Mouse (Mus musculus) CH12.LX (cell line): ENCODE measurements around the gene Acvr2b. TPM values are rescaled to one million over a fixed set of nuclear protein-coding genes. Genes with fewer than 3 reads are reported as not detected.

ENCODE experiments used
- DNase-seq: peaks from one replicate; pipeline ENCODE4 v3.0.0-alpha.2; 2013; ENCODE audit errors: extremely low read depth
- H3K27ac ChIP-seq: 2 replicates; pipeline ENCODE4 v1.5.1; 2012; ENCODE audit warnings: low read depth, mild to moderate bottlenecking, control low read depth, moderate library complexity; ENCODE audit not compliant: insufficient read depth
- H3K27me3 ChIP-seq: replicated peaks from 2 replicates; pipeline ENCODE3; 2012; ENCODE audit warnings: inconsistent platforms
- H3K36me3 ChIP-seq, 2 experiments: replicated peaks in 1 of 2; 2 replicates each; pipeline versions ENCODE3 to v1.6.1; 2012; ENCODE audit warnings: inconsistent platforms in 1 of 2, low read length in 1 of 2, mild to moderate bottlenecking in 1 of 2, mixed read lengths in 1 of 2, moderate library complexity in 1 of 2; ENCODE audit not compliant: control insufficient read depth in 1 of 2, insufficient read depth in 1 of 2
- H3K4me1 ChIP-seq, 2 experiments: 2 replicates each; pipeline ENCODE4 v1.6.1; 2012; ENCODE audit warnings: inconsistent platforms in 1 of 2, moderate library complexity in 1 of 2; ENCODE audit not compliant: insufficient read depth in 2 of 2, control insufficient read depth in 1 of 2
- H3K4me2 ChIP-seq: 2 replicates; pipeline ENCODE4 v1.6.1; 2012; ENCODE audit warnings: low read depth, mild to moderate bottlenecking, control low read depth; ENCODE audit not compliant: poor library complexity, insufficient read depth, severe bottlenecking
- H3K4me3 ChIP-seq, 3 experiments: fragments of 150-350 bp in 1 of 3; sonication (generic) in 1 of 3; replicated peaks in 1 of 3; 2 replicates each; pipeline versions ENCODE3 to v1.5.1; 2011 to 2012; ENCODE audit warnings: low read depth in 2 of 3, low read length in 2 of 3, mild to moderate bottlenecking in 2 of 3, moderate library complexity in 2 of 3, control low read depth in 1 of 3, improper control_type of control experiment in 1 of 3, inconsistent platforms in 1 of 3, mixed read lengths in 1 of 3; ENCODE audit not compliant: poor library complexity in 1 of 3
- H3K79me2 ChIP-seq: replicated peaks from 2 replicates; pipeline ENCODE4 v1.6.1; 2012; ENCODE audit warnings: mild to moderate bottlenecking, moderate library complexity; ENCODE audit not compliant: control insufficient read depth, poor library complexity, insufficient read depth, severe bottlenecking; ENCODE audit errors: extremely low read depth
- H3K9ac ChIP-seq: 2 replicates; pipeline ENCODE4 v1.6.1; 2012; ENCODE audit warnings: low read depth, mild to moderate bottlenecking, control low read depth, moderate library complexity; ENCODE audit not compliant: insufficient read depth
- H3K9me3 ChIP-seq: replicated peaks from 2 replicates; pipeline ENCODE3; 2012; ENCODE audit warnings: low read length, inconsistent platforms, mixed read lengths
- CHD1 ChIP-seq: IDR thresholded peaks from 2 replicates; pipeline ENCODE4 v1.6.1; 2012; ENCODE audit warnings: low read depth, low read length, improper control_type of control experiment, inconsistent platforms
- CHD2 ChIP-seq: IDR thresholded peaks from 2 replicates; pipeline ENCODE4 v1.6.1; 2011; ENCODE audit warnings: low read length, improper control_type of control experiment
- CTCF ChIP-seq, 2 experiments: IDR thresholded peaks in 1 of 2; conservative IDR thresholded peaks in 1 of 2; 2 replicates each; pipeline ENCODE4 v1.5.1; 2011 to 2012; ENCODE audit warnings: low read depth in 2 of 2, low read length in 2 of 2, improper control_type of control experiment in 1 of 2, inconsistent platforms in 1 of 2, mild to moderate bottlenecking in 1 of 2, moderate library complexity in 1 of 2
- E2F4 ChIP-seq: IDR thresholded peaks from 2 replicates; pipeline ENCODE4 v1.6.1; 2011; ENCODE audit warnings: low read depth, low read length, improper control_type of control experiment; ENCODE audit not compliant: insufficient replicate concordance
- ELF1 ChIP-seq: IDR thresholded peaks from 2 replicates; pipeline ENCODE4 v1.6.1; 2014; ENCODE audit warnings: low read depth, mild to moderate bottlenecking, inconsistent platforms, low read length, improper control_type of control experiment
- EP300 ChIP-seq: IDR thresholded peaks from 2 replicates; pipeline ENCODE4 v1.6.1; 2011; ENCODE audit warnings: low read length, improper control_type of control experiment
- ETS1 ChIP-seq: conservative IDR thresholded peaks from 2 replicates; pipeline ENCODE4 v1.6.1; 2012; ENCODE audit warnings: low read depth, mild to moderate bottlenecking, inconsistent platforms, low read length, improper control_type of control experiment, moderate library complexity
- JUN ChIP-seq: IDR thresholded peaks from 2 replicates; pipeline ENCODE4 v1.6.1; 2011; ENCODE audit warnings: low read depth, mild to moderate bottlenecking, low read length, improper control_type of control experiment, moderate library complexity; ENCODE audit not compliant: insufficient read depth
- JUND ChIP-seq: conservative IDR thresholded peaks from 2 replicates; pipeline ENCODE4 v1.6.1; 2011; ENCODE audit warnings: low read depth, low read length, improper control_type of control experiment
- KAT2A ChIP-seq: IDR thresholded peaks from 2 replicates; pipeline ENCODE4 v1.6.1; 2012; ENCODE audit warnings: low read length, improper control_type of control experiment, inconsistent platforms; ENCODE audit not compliant: insufficient replicate concordance
- MAFK ChIP-seq: IDR thresholded peaks from 2 replicates; pipeline ENCODE4 v1.6.1; 2011; ENCODE audit warnings: low read length, improper control_type of control experiment; ENCODE audit not compliant: insufficient replicate concordance
- MEF2A ChIP-seq: IDR thresholded peaks from 2 replicates; pipeline ENCODE4 v1.6.1; 2014; ENCODE audit warnings: low read depth, mild to moderate bottlenecking, inconsistent platforms, low read length, improper control_type of control experiment, borderline replicate concordance
- MXI1 ChIP-seq: IDR thresholded peaks from 2 replicates; pipeline ENCODE4 v1.6.1; 2011; ENCODE audit warnings: mild to moderate bottlenecking, low read depth, low read length, improper control_type of control experiment
- MYC ChIP-seq: IDR thresholded peaks from 2 replicates; pipeline ENCODE4 v1.6.1; 2011; ENCODE audit warnings: low read depth, mild to moderate bottlenecking, improper control_type of control experiment, low read length
- NELFE ChIP-seq: IDR thresholded peaks from 2 replicates; pipeline ENCODE4 v1.6.1; 2011; ENCODE audit warnings: low read depth, low read length, improper control_type of control experiment
- NRF1 ChIP-seq: IDR thresholded peaks from 2 replicates; pipeline ENCODE4 v1.6.1; 2014; ENCODE audit warnings: low read depth, mild to moderate bottlenecking, inconsistent platforms, low read length, improper control_type of control experiment, moderate library complexity
- PAX5 ChIP-seq: IDR thresholded peaks from 2 replicates; pipeline ENCODE4 v1.6.1; 2012; ENCODE audit warnings: low read length, inconsistent platforms, mixed read lengths
- POLR2A ChIP-seq: IDR thresholded peaks from 2 replicates; pipeline ENCODE4 v1.6.1; 2011; ENCODE audit warnings: low read depth, mild to moderate bottlenecking, improper control_type of control experiment, low read length
- RCOR1 ChIP-seq: conservative IDR thresholded peaks from 2 replicates; pipeline ENCODE4 v1.6.1; 2012; ENCODE audit warnings: low read depth, mild to moderate bottlenecking, inconsistent platforms, low read length, improper control_type of control experiment
- SIN3A ChIP-seq: IDR thresholded peaks from 2 replicates; pipeline ENCODE4 v1.6.1; 2012; ENCODE audit warnings: low read length, improper control_type of control experiment, inconsistent platforms
- SMC3 ChIP-seq: IDR thresholded peaks from 2 replicates; pipeline ENCODE4 v1.6.1; 2011; ENCODE audit warnings: low read depth, low read length, improper control_type of control experiment
- TBP ChIP-seq: conservative IDR thresholded peaks from 2 replicates; pipeline ENCODE4 v1.6.1; 2011; ENCODE audit warnings: low read depth, low read length, improper control_type of control experiment
- TCF12 ChIP-seq: IDR thresholded peaks from 2 replicates; pipeline ENCODE4 v1.6.1; 2014; ENCODE audit warnings: low read depth, mild to moderate bottlenecking, inconsistent platforms, low read length, improper control_type of control experiment
- USF1 ChIP-seq: IDR thresholded peaks from 2 replicates; pipeline ENCODE4 v1.6.1; 2014; ENCODE audit warnings: low read depth, mild to moderate bottlenecking, inconsistent platforms, low read length, improper control_type of control experiment
- ZNF384 ChIP-seq: IDR thresholded peaks from 2 replicates; pipeline ENCODE4 v1.6.1; 2012; ENCODE audit warnings: low read depth, low read length, improper control_type of control experiment, inconsistent platforms
- dilution Hi-C: fragments of 300-500 bp; cut with MboI; formaldehyde crosslinking; loops from 2 replicates; pipeline ENCODE4 v1.14.3; 2020; ENCODE audit warnings: low sequenced_read_pairs; ENCODE audit not compliant: extremely low pct_unique_long_range_greater_than_20kb, extremely low pct_ligation_motif_present
- in situ Hi-C: fragments of 300-500 bp; cut with MboI; formaldehyde crosslinking; loops from 3 replicates; pipeline ENCODE4 v1.14.3; 2019; ENCODE audit warnings: low sequenced_read_pairs, low pct_ligation_motif_present, low pct_unique_long_range_greater_than_20kb, mixed read lengths
- polyA plus RNA-seq: library from polyadenylated mRNA; unstranded; fragments of >175 nt; gene quantifications from 2 replicates; pipeline ENCODE4 v1.2.1, GENCODE M21; 2012; ENCODE audit warnings: low read depth; ENCODE audit not compliant: insufficient read length
- total RNA-seq, 2 experiments: library from RNA; depleted of rRNA; stranded (reverse); fragments of 300-350 nt in 1 of 2; fragments of >200 nt in 1 of 2; gene quantifications; 2 replicates each; pipeline ENCODE4 v1.2.3; 2012 to 2014

Acvr2b gene
- total and polyA plus RNA-seq, 3 experiments: 0.30 to 1.5 (median 0.66) TPM

DNA sequence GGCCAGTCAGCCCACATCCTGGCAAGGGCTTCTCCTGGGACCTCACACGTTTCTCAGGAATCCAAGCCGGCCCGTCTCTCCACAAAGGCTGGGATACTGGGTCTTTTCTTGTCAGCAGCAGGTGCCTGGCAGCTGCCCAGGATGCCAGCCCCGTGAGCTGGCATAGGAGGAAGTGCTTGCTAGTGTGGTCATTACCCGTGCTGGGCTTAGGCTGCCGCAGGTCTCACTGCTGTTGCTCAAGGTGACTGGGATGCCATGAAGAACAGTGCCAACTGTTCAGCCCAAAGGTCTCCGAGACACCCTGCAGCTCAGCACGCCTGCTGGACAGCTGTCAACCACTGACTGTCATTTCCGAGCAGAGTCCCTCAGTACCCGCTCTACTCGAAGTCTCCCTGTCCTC lies 76.4 kb downstream of the Acvr2b start:
- Histone ChIP-seq H3K4me2 (no peak overlapping the region), H3K9ac (no peak overlapping the region), H3K4me1 (peaks cover 9 to 18% of the 10 kb centered on the region in 2 experiments), H3K27ac (no peak overlapping the region), H3K4me3 (no peak overlapping the region), H3K36me3 (no peaks in the 10 kb centered on the region), H3K79me2 (no peaks in the 10 kb centered on the region), H3K27me3 (no peaks in the 10 kb centered on the region), H3K9me3 (no peaks in the 10 kb centered on the region)
- DNase-seq: no peak
- dilution Hi-C loops (no loop called here), in situ Hi-C loops (no loop called here)
- no peak for TF ChIP-seq PAX5
- no peak for TF ChIP-seq CHD2
- TF ChIP-seq USF1: no peak
- no peak for TF ChIP-seq KAT2A
- TF ChIP-seq MYC: no peak
- no peak for TF ChIP-seq MEF2A
- no peak for TF ChIP-seq TCF12
- TF ChIP-seq SMC3: no peak
- TF ChIP-seq E2F4: no peak
- TF ChIP-seq ETS1: no peak

DNA sequence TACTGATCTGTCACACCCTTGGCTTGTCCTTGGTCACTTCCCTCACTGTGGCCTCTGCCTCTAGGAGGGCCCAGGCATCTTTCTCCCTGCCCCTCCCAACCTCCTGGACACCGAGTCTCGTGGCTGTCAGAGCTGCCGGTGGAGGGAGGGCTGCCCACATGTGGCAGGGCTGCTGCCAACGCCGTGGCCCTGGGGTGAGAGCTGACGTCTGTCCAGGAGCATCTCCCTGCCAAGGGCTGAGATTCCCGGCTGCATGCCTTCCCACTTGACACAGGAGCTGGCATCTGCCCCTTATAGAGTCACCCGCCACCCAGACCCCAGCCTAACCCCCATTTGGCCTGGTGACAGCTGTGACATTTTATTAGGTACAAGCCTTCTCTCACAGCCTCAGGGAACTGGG lies 77.4 kb downstream of the Acvr2b start:
- dilution Hi-C loops: no loop called here
- Histone ChIP-seq H3K27me3 (no peaks in the 10 kb centered on the region), H3K9me3 (no peaks in the 10 kb centered on the region), H3K4me1 (peaks cover 16 to 28% of the 10 kb centered on the region in 2 experiments), H3K4me2 (no peak overlapping the region), H3K9ac (no peak overlapping the region), H3K79me2 (no peaks in the 10 kb centered on the region), H3K4me3 (no peak overlapping the region), H3K27ac (no peak overlapping the region), H3K36me3 (no peaks in the 10 kb centered on the region)
- in situ Hi-C loops: no loop called here
- no peak for DNase-seq
- TF ChIP-seq NELFE (no peak), CHD1 (no peak), RCOR1 (no peak)

DNA sequence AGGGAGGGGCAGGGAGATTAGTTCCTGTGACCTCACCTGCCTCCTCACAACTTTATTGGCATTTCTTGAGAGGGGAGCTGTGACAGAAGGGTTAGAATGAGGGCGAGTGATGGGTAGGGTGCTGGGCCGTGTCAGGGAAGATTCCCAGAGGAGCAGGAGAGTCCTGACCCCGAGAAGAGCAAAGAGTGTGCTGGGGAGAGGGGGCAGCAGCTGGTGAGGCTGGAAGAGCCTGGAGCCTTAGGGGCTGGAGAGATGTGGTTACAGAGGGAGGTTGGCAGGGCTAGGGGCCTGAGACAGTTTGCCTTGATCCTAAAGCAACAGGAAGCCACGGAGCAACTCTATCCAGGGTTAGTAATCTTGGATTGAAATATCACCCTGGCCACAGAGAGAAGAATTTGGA lies 79.7 kb downstream of the Acvr2b start:
- Histone ChIP-seq H3K4me1 (peaks cover 16 to 40% of the 10 kb centered on the region in 2 experiments), H3K79me2 (no peaks in the 10 kb centered on the region), H3K4me2 (no peak overlapping the region), H3K27ac (no peak overlapping the region), H3K9me3 (no peaks in the 10 kb centered on the region), H3K4me3 (no peak overlapping the region), H3K9ac (no peak overlapping the region), H3K36me3 (peaks cover 7 to 14% of the 10 kb centered on the region in 2 experiments), H3K27me3 (no peaks in the 10 kb centered on the region)
- dilution Hi-C loops: no loop called here
- TF ChIP-seq MAFK (no peak), CHD2 (no peak), ELF1 (no peak), ZNF384 (no peak), ETS1 (no peak), JUN (no peak), NRF1 (no peak), JUND (no peak), TBP (no peak), KAT2A (no peak), EP300 (no peak), POLR2A (no peak), SIN3A (no peak), MXI1 (no peak), E2F4 (no peak), PAX5 (no peak), CTCF (conservative IDR thresholded peaks at IDR 0.05 in 1 of 2, IDR thresholded peaks at IDR 0.05 in 1 of 2; ENCODE audit: low read depth in 2 of 2, low read length in 2 of 2) (no peak), SMC3 (no peak), NELFE (no peak), USF1 (no peak)
- DNase-seq: no peak
- in situ Hi-C loops: no loop called here
